Mouse (Mus musculus): ENCODE results near the gene Iqca. TPM values are rescaled to one million over a fixed set of nuclear protein-coding genes. Genes with fewer than 3 reads are reported as not detected.

The Iqca gene
- total RNA-seq, 2 experiments from 2014 or later, result 0.76 to 1.7 TPM

DNA sequence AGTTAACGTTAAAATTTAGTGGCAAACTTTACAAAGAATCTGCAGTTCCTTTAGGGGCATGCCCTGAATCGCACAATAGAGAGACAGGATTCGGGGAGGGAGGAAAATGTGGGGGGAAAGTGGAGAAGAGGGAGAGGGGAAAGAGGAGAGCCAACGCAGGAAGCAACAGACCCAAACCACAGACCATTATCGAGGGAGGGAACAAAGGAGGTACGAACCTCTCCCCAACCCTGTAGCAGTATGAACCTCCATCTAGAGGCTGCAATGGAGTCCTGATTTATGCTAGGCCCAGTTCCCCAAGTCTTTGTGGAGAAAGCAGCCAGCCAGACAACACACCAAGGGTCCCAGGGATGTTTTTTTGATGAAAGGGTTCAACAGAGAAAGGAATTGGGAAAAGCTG, 586 bp upstream of the Iqca start:
- no peak for DNase-seq (ENCODE audit: extremely low spot score in 1 of 2, low spot score in 1 of 2)

DNA sequence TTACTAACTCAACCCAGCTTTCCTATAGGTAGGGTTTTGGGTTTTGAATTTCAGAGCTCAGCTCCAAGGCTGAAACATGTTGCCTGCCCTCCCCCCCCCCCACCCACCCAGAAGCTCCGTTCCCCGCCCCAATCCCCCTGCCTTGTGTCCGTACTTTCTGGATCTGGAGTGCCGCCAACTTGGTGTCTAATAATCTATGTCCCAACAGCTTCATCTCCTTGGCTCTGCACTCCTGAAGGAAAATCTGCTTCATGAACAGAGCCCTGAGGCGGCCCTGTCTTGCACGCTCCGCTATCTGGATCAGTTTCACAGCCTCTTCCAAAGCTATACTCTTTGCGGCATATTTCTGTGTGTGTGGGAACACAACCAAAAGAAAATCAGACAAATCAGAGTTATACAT, 13.5 kb downstream of the Iqca start:
- DNase-seq (ENCODE audit: extremely low spot score in 1 of 2, low spot score in 1 of 2), result no peak

DNA sequence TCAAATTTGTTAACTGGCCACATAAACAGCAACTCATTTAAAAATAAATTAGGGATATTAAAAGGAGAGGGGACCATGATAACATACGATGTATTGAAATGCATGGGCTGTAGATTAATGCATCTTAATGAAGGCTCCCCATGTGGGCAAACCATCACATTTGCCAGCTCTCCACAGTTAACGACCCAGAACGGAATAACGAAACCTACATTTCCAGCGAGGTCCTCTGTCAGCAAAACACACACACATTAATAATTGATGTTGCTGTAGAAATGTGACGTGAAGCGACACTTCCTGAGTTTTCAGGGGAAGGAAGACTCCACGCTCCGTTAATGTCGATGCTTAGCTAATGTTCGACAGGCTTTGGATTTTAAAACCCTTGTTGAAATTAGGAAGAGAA, 20.8 kb downstream of the Iqca start:
- no peak for DNase-seq (ENCODE audit: extremely low spot score in 1 of 2, low spot score in 1 of 2)

DNA sequence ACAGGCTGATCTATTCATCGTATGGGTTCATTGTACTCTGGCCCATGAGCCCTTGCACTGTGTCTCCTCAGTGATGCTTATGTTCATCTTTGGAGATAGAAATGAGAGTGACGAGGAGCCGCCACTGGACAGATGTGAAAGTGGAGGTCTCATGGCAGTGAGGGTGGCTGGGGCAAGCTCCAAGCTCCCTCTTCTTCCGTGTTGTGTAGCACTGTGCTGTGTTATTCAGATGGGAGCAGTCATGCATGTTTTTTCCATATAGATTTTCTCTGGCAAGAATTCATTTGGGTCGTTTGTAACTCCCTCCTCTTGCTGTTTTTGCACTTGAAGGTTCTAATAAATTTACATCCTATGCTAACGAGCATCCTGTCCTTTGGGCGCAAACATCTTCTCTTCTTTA, 21.2 kb downstream of the Iqca start:
- no peak for DNase-seq (ENCODE audit: extremely low spot score in 1 of 2, low spot score in 1 of 2)

DNA sequence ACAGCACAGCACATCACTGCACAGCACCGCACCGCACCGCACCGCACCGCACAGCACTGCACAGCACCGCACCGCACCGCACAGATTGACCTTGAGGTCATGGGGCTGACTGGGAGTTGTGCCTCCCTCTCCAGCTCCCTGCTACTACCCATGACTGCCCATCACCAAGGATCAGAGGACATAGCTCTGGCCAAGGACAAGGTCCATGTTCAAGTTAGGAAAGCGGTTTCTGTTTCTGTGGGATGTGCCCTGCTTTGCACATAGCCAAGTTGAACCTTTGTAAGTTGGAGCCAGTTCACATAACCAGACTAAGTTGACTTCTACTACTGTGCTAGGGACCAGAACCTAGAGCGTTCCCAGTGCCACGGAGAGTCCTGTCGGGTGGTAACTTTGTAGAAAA, 28.6 kb downstream of the Iqca start:
- DNase-seq (ENCODE audit: extremely low spot score in 1 of 2, low spot score in 1 of 2), result no peak

DNA sequence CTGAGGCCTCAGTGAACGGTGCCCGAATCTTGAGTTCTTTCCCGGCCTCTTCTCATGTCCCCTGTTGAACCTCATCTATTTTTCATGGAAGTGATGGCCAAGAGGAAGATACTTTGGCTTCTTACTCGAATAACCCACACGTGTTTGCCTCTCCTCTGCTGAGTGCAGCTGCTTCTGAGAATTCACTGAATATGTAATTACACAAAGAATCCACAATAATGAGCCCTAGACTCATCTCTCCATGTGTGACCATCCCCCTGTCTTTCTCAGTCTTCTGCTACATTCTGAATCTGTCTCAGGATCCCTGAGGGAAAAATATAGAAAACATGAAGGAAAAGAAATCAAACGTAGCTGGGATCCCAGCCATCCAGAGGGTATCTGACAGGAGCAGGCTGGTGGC, 32.5 kb downstream of the Iqca start:
- no peak for DNase-seq (ENCODE audit: extremely low spot score in 1 of 2, low spot score in 1 of 2)

DNA sequence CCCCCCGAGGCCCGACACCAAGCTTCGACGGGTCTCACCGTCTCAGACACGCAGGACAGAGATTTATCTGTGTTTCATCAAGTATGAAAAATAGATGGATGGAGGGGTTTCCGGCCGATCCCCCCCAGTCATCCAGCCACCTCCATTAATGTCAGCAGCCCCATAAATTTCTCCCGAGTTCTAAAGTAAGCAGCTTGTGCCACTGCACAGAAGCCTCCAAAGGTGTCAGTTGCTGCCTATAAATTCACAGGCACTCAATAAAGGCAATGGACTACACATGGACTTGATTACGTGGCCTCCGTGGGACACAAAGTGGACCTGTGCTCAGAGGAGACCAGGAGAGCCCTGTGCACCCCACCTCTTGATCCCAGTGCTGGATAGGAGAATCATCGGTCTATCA, 34.0 kb downstream of the Iqca start:
- no peak for DNase-seq (ENCODE audit: extremely low spot score in 1 of 2, low spot score in 1 of 2)

DNA sequence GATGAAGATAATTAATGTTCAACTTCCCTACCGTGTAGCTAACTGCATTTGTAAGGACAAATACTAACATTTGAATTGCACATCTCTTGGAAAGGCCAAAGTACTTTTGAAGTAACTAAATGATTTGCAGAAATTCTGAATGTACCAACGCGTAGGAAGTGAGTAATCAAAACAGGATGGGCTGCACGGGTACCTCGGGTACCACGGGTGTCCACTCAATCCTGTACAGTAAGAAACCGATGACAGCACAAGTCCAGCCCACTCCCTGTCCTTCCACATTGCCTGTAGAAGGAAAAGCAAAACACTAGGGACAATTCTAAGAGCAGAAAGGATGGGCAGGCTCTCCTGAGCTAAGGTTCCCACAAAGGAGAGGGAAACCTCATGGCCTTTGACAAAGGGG, 36.0 kb downstream of the Iqca start:
- no peak for DNase-seq (ENCODE audit: extremely low spot score in 1 of 2, low spot score in 1 of 2)

DNA sequence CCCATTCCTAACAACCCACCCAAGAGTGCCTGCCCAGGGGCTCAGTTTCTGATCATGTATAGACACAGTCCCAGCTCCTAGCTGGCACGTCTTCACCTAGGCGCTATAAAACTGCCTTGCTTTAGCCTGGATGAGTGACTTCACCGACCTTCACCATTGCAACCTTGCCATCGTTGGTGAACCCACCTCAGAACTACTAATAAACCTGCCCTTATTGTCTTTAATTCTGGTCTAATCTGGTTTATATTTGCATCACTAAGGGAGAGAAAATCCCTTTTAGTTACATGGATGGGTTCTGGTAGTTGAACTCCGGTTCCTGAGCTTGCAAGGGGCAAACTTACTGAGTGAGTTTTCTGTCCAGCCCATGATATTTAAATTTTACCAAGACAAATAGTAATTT, 38.6 kb downstream of the Iqca start:
- DNase-seq (ENCODE audit: extremely low spot score in 1 of 2, low spot score in 1 of 2), result no peak

DNA sequence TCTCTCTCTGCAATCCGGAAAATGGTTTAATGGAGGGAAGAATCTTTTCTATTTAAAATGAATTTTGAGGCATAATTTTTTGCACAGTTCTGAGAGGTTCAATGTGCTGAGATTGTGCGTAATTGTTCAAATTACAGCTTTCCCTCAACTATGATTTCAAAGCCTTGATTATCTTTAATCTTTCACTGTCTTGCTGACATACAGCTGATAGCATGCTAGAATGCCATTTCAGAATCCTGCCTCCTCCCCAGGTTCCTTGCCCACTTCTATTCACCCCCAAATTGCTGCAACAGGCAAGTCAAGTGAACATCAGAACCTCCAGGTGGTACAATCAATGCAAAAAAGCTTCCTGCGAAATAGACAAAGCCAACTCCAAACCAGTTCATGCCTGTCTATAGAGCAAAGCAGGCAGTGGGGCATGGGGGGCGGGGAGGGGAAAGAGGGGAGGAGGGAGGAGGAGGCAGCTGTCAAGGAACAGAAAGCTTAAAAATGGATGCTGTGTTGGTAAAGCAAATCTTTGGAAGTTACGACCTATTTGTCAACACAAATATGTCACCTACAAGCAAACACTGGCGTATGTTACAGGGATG, 39.5 kb downstream of the Iqca start:
- no peak for DNase-seq (ENCODE audit: extremely low spot score in 1 of 2, low spot score in 1 of 2)

DNA sequence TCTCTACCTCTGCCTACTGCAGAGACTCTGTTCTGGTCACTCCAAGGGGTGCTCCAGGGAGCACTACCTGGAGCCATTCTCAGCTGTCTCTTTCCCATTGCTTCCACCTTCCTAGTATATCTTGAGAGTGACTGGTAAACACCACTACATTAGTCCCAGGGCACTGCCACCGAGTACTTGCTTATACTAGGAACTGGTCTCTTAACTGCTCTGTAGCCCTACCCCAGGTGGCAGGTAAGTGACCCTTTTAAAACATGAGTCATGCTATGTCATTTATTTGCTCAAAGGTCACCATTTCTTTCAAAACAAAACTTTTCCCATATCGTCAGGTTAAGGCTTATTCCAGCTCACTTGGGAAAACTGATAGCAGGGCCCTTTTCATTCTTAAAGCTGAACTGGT, 40.5 kb downstream of the Iqca start:
- DNase-seq (ENCODE audit: extremely low spot score in 1 of 2, low spot score in 1 of 2), result no peak

DNA sequence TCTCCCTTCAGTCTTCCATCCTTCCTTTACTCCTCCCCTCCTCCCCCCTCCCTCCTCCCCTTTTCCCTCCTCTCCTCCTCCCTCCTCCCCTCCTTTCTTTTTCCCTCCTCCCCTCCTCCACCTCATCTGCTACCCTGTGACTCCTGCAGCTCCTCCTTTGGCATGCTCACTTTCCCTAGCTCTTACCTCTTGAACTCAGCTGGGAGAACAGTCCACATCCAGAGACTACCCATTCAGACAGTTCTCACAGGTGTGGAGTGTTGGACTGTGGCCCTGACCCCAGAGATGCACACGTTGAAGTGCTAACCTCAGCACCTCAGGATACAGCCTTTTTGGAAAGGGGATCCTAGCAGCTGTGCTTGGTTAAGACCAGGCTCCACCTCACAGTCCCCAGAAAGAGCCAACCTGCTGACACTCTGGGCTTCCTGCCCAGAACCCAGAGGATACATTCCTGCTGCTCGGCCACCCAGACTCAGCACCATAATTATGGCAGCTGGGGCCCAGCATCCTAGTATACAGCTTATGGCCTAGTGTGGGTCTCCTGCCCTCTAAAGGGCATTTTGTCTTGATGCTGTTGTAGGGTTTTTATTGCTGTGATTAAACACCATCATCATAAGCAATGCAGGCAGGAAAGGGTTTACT, 41.9 kb downstream of the Iqca start:
- no peak for DNase-seq (ENCODE audit: extremely low spot score in 1 of 2, low spot score in 1 of 2)

DNA sequence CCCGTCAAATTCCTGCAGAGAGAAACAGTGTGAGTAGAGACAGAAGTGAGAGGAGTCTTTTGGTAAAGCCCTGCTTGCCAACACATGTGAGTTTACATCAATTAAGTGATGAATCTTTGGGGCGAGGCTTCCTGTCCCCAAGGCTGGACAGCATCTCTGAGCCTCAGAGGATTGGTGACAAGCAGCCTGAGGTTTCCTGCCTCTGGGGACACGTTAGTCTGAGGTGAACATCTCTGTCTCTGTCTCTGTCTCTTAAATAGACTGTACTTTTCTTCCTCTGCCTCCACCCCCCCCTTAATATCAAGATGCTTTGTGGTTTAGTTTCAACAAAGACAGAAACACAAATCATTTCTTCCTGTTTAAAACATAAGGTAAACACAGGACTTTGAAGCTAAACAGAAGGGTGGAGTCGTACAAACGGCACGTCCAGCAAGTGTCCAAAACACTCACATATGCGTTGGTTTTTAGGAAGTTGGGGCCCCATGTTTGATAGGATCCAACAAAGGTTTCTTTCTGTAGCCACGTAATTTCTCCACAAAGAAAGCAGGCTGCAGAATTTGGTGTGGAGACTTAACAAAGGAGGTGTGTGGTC, 49.2 kb downstream of the Iqca start:
- no peak for DNase-seq (ENCODE audit: extremely low spot score in 1 of 2, low spot score in 1 of 2)

DNA sequence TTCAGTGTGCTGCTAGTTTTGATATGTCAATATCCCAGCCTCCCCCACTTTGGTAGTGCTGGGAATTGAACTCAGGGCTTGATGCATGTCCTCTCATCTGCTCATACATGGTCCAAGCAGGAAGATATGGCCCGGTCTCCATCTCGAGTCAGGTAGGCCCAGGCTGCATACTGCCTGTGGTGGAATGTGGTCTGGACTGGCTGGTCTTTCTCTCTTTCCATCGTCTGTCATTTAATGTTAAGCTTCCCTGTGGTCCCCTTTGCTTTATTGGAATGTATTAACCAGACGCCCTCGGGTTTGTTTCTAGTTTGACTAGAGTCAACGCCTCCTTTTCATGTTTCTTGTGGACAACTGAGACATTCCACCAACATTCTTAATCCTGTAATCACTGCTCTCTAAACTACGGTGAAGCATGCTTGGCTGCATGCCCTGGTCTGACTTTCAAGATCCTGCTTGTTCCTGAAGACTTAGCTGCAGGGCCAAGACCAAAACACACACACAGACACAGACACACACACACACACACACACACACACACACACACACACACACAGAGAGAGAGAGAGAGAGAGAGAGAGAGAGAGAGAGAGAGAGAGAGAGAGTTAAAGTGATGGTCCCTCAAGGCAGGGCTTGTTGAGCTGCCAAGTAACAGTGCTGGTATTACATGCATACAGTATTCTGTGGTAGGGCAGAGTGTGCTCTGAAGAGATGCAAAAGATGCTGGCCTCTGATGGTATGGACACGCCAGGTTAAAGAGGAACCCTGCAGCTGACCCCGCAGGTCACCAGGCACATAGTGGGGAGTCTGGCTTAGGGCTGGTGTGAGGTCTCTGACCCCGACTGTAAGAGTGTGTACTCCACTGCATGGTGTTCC, 52.6 kb downstream of the Iqca start:
- no peak for DNase-seq (ENCODE audit: extremely low spot score in 1 of 2, low spot score in 1 of 2)

DNA sequence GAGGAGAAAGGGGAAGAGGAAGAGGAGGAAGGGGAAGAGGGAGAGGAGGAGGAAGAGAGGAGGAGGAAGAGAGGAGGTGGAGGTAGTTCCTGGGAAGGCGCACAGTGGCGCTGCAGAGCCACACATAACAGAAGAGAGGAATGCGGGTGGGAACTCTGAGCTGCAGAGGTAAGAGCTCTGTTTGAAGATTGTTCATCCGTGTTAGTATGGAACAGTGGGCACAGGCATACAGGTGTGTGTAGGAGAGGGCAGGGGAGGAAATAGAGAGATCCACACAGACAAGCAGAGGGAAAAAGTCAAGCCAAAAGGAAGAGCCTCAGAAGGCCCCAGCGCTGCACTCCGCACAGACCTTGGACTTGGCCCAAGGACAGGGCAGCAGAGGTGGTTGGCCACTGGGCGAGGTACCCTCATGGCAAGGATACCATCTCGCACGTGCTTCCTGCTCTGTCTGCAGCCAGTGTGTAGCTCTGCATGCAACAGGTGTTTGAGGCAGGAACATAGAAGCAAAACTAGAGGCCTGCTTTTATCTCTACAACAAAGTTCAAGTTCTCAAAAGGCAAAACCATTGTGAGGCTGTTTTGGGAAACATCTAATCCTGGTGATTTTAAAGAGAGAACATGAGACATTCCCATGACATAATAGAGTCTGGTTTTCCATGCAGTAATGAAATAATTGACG, 60.2 kb downstream of the Iqca start:
- no peak for DNase-seq (ENCODE audit: extremely low spot score in 1 of 2, low spot score in 1 of 2)

DNA sequence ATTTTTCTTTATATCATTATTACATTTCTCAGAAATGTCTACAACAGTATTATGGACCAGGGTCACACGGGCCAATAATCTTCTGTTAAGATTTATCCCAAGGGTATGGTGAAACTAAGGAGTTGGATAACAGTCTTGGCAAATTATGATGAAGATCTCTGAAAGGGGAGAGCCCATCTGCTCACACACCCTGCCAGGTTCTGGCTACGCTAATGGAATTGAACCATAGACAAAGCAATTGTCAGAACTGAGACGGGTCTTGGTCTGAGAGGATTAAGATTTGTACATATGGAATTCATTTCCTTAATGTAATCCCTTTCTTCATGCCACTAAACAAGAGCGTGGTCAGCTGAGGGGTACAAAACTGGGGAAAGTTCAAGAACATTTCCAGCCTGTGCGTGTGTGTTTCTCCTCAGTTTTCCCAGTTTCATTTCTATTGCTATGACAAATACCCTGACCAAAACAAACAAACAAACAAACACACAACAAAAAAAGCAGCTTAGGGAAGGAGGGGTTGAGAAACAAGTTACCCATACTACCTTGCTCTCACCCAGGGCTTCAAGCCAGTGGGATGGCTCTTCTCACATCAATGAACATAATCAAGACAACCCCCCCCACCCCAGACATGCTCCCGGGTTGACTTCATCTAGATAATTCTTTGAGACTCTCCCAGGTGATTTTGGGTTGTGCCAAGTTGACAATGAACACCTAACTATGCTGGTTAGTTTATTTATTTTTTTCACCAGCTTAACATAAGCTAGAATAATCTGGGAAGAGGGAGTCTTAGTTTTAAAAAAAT, 64.8 kb downstream of the Iqca start:
- no peak for DNase-seq (ENCODE audit: extremely low spot score in 1 of 2, low spot score in 1 of 2)

DNA sequence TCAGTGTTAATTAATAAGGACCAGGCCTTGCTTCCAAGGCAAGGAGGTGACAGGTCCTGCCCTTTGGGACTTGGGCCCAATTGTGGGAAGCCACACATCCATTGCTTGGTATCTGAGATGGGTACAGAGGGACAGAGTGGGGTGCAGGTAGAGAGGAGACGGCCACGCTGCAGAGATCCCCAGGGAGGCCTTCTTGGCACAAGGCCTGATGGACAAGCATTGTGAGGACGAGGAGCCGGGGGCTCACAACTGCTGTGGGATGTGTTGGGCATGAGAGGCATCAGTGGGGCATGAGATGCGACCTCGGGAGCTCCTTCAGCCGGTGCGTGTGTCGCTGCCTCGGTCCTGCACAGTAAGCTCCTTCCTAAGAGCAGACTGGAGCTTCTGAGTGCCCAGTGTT, 66.7 kb downstream of the Iqca start:
- DNase-seq (ENCODE audit: extremely low spot score in 1 of 2, low spot score in 1 of 2), result no peak

DNA sequence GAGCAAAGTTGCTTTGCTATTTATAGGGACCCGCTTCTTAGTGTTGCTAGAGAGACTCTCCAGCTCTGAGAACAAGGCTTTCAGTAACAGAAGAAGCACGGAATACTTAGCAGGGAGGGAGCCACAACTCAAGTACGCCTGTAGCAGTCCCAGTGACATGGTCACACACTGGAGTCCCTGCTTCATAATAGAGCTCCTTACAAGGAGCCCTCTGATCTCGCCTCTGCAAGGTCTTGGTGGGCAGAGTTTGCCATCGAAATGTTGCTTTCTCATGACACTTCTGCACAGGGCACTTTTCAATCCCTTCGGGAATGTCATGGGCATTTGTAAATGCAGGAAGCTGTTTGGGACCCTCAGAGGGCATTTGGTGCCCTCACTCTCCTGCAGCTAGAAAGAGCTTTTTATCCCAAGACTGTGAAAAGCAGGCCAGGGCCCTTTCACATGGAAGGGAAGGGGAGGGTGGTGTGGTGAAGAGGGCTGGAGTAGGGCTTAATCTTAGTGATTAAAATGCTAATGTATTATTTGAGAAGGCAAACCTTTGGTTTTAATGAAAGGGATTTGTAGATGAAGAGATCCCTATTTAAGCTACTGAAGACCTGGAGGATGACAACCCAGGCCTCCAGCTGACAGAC, 67.6 kb downstream of the Iqca start:
- no peak for DNase-seq (ENCODE audit: extremely low spot score in 1 of 2, low spot score in 1 of 2)

DNA sequence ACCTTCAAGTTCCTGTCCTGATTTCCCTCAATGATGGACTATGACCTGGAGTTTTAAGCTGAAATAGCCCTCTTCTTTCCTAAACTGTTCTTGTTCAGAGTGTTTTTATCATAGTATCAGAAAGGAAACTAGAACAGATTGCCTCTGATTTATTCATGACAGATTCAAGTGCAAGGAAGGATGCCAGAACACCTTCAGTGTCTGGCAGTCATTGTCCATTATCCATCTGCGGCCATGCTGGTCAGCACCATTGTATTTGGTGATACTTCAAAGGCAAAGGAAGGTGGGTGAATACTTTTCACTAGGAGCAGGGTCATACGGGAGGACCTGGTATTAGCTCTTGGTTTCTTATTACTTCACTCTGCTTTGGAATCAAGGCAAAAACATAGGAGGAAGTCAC, 76.9 kb downstream of the Iqca start:
- no peak for DNase-seq (ENCODE audit: extremely low spot score in 1 of 2, low spot score in 1 of 2)

DNA sequence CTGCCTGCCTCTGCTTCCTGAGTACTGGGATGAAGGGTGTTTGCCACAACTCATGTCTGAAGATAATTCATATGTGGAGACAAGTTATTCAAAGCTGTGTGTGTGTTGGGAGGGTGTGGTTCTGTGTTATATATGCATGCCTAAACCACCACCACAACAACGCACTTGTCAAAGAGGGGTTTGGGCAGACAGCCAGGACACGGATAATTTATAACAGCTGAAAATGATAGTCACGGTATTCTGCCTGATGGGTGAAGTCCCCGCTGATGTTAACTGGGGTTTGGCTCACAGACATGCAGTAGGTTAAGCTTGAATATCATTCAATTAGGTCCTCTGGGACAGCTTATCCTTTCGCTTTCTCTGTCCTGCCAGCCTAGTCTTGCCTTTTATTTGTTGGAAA, 78.4 kb downstream of the Iqca start:
- DNase-seq (ENCODE audit: extremely low spot score in 1 of 2, low spot score in 1 of 2), result no peak

All from layer of hippocampus, postnatal 25 days (tissue).